Mouse (Mus musculus): Measurements from ENCODE around the gene Trim7. TPM values are rescaled to one million over a fixed set of nuclear protein-coding genes. Genes with fewer than 3 reads are reported as not detected.
"Not testable (repeated sequence)": the region's sequence is repeated elsewhere in the genome, so short reads cannot be mapped to it uniquely, and the experiment has no call there.

Trim7 gene
- polyA plus RNA-seq, 1 experiment: 53.6 TPM

DNA sequence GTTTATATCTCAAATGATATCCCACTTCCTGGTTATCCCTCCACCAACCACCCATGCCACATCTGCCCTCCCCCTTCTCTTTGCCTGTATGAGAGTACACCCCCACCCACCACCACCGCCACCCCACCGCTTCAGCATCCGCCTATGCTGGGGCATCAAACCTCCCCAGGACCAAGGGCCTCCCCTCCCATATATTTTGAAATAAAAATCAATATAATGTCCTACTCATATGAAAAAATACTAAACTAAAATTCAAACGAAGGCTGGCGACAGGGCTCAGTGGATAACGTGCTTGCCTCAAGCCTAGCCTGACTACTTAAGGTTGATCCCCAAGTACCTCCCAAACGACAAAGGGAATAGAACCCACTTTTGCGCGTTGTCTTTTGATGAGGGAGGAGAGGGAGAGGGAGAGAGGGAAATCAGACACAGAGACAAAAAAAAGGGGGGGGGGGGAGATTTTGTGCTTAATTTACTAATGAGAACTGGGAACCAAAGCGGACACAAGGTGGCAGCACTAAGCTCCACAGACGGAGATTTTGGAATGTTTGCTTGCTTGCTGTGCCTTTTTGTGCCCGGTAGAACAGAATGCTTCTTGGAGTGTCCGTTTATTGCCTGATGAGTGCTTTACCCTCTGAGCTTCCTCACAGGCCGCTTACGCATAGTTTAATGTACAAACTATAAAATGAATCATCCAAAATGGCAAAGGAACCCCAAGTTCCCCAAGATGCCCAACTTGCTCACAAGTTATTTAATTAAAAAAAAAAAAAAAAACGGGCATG is 37.4 kb upstream of the Trim7 start:
- WGBS: 1% methylated on average over 16 of the region's 16 CpGs
- no peaks in the 10 kb centered on the region for H3K4me1 ChIP-seq (ENCODE audit: control insufficient read depth, insufficient read depth, insufficient read length)
- no peaks in the 10 kb centered on the region for H3K36me3 ChIP-seq (ENCODE audit: control insufficient read depth, insufficient read depth, low read length)
- no peaks in the 10 kb centered on the region for H3K27me3 ChIP-seq (ENCODE audit: control insufficient read depth, insufficient read depth, low read length)
- DNase-seq (ENCODE audit: low read depth in 1 of 2, low spot score in 2 of 2): peak; percentile 77 to 83
- peak overlapping the region; percentile 63 for H3K4me3 ChIP-seq (ENCODE audit: extremely low read depth, insufficient read depth, insufficient read length)
- TF ChIP-seq CTCF (IDR thresholded peaks at IDR 0.05; ENCODE audit: extremely low read depth, insufficient read depth, insufficient read length, insufficient replicate concordance) (peak; percentile 43; the same call in 1 of the 2 replicates), POLR2A (IDR thresholded peaks at IDR 0.05; ENCODE audit: low read depth, low read length) (no peak)
- H3K27ac ChIP-seq (ENCODE audit: insufficient read depth, low read length): peak overlapping the region; percentile 74

- TF ChIP-seq CTCF (IDR thresholded peaks at IDR 0.05; ENCODE audit: extremely low read depth, insufficient read depth, insufficient read length, insufficient replicate concordance) (no peak), POLR2A (IDR thresholded peaks at IDR 0.05; ENCODE audit: low read depth, low read length) (no peak)
- 92% methylated on average over 5 of the region's 5 CpGs for WGBS
Measured at GRCm38 (mm10) chr11:48789215-48789614, 36.7 kb upstream of the Trim7 start.

GRCm38 (mm10) chr11:48789973-48790823 is 35.7 kb upstream of the Trim7 start:
- WGBS: 26% methylated on average over 20 of the region's 20 CpGs
- Histone ChIP-seq H3K4me1 (ENCODE audit: control insufficient read depth, insufficient read depth, insufficient read length) (no peaks in the 10 kb centered on the region), H3K36me3 (ENCODE audit: control insufficient read depth, insufficient read depth, low read length) (no peaks in the 10 kb centered on the region), H3K27ac (ENCODE audit: insufficient read depth, low read length) (no peak overlapping the region), H3K4me3 (ENCODE audit: extremely low read depth, insufficient read depth, insufficient read length) (no peak overlapping the region), H3K27me3 (ENCODE audit: control insufficient read depth, insufficient read depth, low read length) (no peaks in the 10 kb centered on the region)
- no peak for TF ChIP-seq POLR2A (IDR thresholded peaks at IDR 0.05; ENCODE audit: low read depth, low read length)
- peak; percentile 87; the same call in 1 of the 2 replicates for TF ChIP-seq CTCF (IDR thresholded peaks at IDR 0.05; ENCODE audit: extremely low read depth, insufficient read depth, insufficient read length, insufficient replicate concordance)
- DNase-seq (ENCODE audit: low read depth in 1 of 2, low spot score in 2 of 2): peak; percentile 63 to 80

More at GRCm38 (mm10) chr11:48789215-48789614, 36.7 kb upstream of the Trim7 start:
- Histone ChIP-seq H3K4me3 (ENCODE audit: extremely low read depth, insufficient read depth, insufficient read length) (no peak overlapping the region), H3K36me3 (ENCODE audit: control insufficient read depth, insufficient read depth, low read length) (no peaks in the 10 kb centered on the region), H3K4me1 (ENCODE audit: control insufficient read depth, insufficient read depth, insufficient read length) (no peaks in the 10 kb centered on the region), H3K27me3 (ENCODE audit: control insufficient read depth, insufficient read depth, low read length) (no peaks in the 10 kb centered on the region), H3K27ac (ENCODE audit: insufficient read depth, low read length) (no peak overlapping the region)
- DNase-seq (ENCODE audit: low read depth in 1 of 2, low spot score in 2 of 2): no peak

- TF ChIP-seq CTCF (IDR thresholded peaks at IDR 0.05; ENCODE audit: extremely low read depth, insufficient read depth, insufficient read length, insufficient replicate concordance): no peak
- TF ChIP-seq POLR2A (IDR thresholded peaks at IDR 0.05; ENCODE audit: low read depth, low read length): no peak
- no peak overlapping the region for H3K4me3 ChIP-seq (ENCODE audit: extremely low read depth, insufficient read depth, insufficient read length)
- no peaks in the 10 kb centered on the region for H3K36me3 ChIP-seq (ENCODE audit: control insufficient read depth, insufficient read depth, low read length)
- WGBS: 78% methylated on average over 8 of the region's 8 CpGs
- no peaks in the 10 kb centered on the region for H3K4me1 ChIP-seq (ENCODE audit: control insufficient read depth, insufficient read depth, insufficient read length)
- DNase-seq (ENCODE audit: low read depth in 1 of 2, low spot score in 2 of 2): no peak
- no peaks in the 10 kb centered on the region for H3K27me3 ChIP-seq (ENCODE audit: control insufficient read depth, insufficient read depth, low read length)
- H3K27ac ChIP-seq (ENCODE audit: insufficient read depth, low read length): no peak overlapping the region
Measured at GRCm38 (mm10) chr11:48790946-48791345, 35.0 kb upstream of the Trim7 start.

- H3K36me3 ChIP-seq (ENCODE audit: control insufficient read depth, insufficient read depth, low read length); DNase-seq (ENCODE audit: low read depth in 1 of 2, low spot score in 2 of 2); H3K4me1 ChIP-seq (ENCODE audit: control insufficient read depth, insufficient read depth, insufficient read length); H3K4me3 ChIP-seq (ENCODE audit: extremely low read depth, insufficient read depth, insufficient read length); H3K27me3 ChIP-seq (ENCODE audit: control insufficient read depth, insufficient read depth, low read length); H3K27ac ChIP-seq (ENCODE audit: insufficient read depth, low read length): not testable (repeated sequence)
- 85% methylated on average over 9 of the region's 9 CpGs for WGBS
Measured at GRCm38 (mm10) chr11:48791894-48792293, 34.0 kb upstream of the Trim7 start.

DNA sequence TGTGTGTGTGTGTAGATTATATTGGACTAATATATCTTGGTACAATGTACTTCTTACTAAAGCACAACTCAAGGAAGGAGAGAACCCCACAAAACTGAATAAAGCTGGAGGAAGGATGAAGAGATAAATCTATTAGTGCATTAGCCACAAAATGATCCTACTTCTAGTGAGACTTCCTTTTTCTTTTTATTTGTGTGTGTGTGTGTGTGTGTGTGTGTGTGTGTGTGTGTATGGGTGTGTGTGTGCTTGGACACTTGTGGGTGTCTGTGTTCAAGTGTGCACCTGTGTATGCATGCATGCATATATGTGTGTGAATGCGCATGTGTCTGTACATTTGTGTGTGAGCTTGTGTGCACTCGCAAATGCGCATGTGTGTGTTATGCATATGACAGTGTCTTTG is 32.8 kb upstream of the Trim7 start:
- H3K36me3 ChIP-seq (ENCODE audit: control insufficient read depth, insufficient read depth, low read length): no peaks in the 10 kb centered on the region
- no peak overlapping the region for H3K4me3 ChIP-seq (ENCODE audit: extremely low read depth, insufficient read depth, insufficient read length)
- 99% methylated on average over 3 of the region's 3 CpGs for WGBS
- H3K27ac ChIP-seq (ENCODE audit: insufficient read depth, low read length): no peak overlapping the region
- TF ChIP-seq CTCF (IDR thresholded peaks at IDR 0.05; ENCODE audit: extremely low read depth, insufficient read depth, insufficient read length, insufficient replicate concordance) (no peak), POLR2A (IDR thresholded peaks at IDR 0.05; ENCODE audit: low read depth, low read length) (no peak)
- H3K27me3 ChIP-seq (ENCODE audit: control insufficient read depth, insufficient read depth, low read length): no peaks in the 10 kb centered on the region
- DNase-seq (ENCODE audit: low read depth in 1 of 2, low spot score in 2 of 2): no peak
- no peaks in the 10 kb centered on the region for H3K4me1 ChIP-seq (ENCODE audit: control insufficient read depth, insufficient read depth, insufficient read length)
